Mouse (Mus musculus): ENCODE results near the gene Nup107. TPM values are rescaled to one million over a fixed set of nuclear protein-coding genes. Genes with fewer than 3 reads are reported as not detected.

The Nup107 gene
- polyA plus RNA-seq, 1 experiment from 2014 or later, result 77.5 TPM

- Histone ChIP-seq H3K4me3 (ENCODE audit: low read length) (no peak overlapping the region), H3K27ac (ENCODE audit: low read depth, low read length) (no peak overlapping the region), H3K4me2 (replicated peaks; ENCODE audit: low read depth, low read length) (no peak overlapping the region), H3K4me1 (ENCODE audit: control insufficient read depth, insufficient read depth, low read length) (no peaks in the 10 kb centered on the region), H3K36me3 (ENCODE audit: control insufficient read depth, insufficient read depth, low read length) (peaks cover 80% of the 10 kb centered on the region), H3K9me3 (ENCODE audit: control insufficient read depth, low read length) (no peaks in the 10 kb centered on the region), H3K27me3 (ENCODE audit: control insufficient read depth, insufficient read depth, low read length) (no peaks in the 10 kb centered on the region), H3K9ac (ENCODE audit: low read depth, low read length) (no peak overlapping the region)
- no peak for ATAC-seq (ENCODE audit: low FRiP score, low TSS enrichment)
- WGBS, result 87% methylated on average over 18 of the region's 18 CpGs
Measured at GRCm38 (mm10) chr10:117770286-117771130, 22.0 kb downstream of the Nup107 start.

DNA sequence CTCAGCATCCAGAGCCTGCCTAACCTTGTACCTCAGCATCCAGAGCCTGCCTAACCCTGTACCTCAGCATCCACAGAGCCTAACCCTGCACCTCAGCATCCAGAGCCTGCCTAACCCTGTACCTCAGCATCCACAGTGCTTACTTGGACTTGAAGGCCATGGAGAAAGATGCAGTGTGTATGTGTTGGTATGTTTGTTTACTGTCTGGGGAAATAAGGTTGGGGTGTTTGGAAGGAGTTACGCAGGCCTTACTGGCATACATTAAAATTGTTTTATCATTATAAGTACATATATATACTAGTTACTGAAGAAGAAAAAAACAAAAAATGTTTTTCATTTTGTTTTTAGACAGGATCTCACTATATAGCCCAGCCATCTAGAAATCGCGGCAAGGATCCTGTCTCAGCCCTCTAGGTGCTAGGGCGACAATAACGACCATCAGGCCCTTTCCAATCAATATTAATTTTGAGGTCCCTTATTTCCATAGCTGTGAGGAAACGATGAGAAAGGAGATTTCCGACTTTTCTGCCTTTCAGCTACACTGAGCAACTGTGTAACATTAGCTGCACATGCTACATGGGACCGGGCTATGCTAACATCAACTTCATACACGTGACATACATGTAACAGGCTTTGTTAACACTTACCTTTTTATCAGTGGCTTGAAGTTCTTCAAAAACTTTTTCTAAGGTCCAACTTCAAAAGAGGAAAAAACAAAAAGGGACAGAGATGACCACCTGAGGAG lies 22.8 kb downstream of the Nup107 start:
- WGBS, result 94% methylated on average over 9 of the region's 9 CpGs
- H3K4me3 ChIP-seq (ENCODE audit: low read length), result no peak overlapping the region
- no peaks in the 10 kb centered on the region for H3K27me3 ChIP-seq (ENCODE audit: control insufficient read depth, insufficient read depth, low read length)
- H3K27ac ChIP-seq (ENCODE audit: low read depth, low read length), result no peak overlapping the region
- H3K36me3 ChIP-seq (ENCODE audit: control insufficient read depth, insufficient read depth, low read length), result peaks cover 80% of the 10 kb centered on the region
- no peak overlapping the region for H3K9ac ChIP-seq (ENCODE audit: low read depth, low read length)
- no peaks in the 10 kb centered on the region for H3K4me1 ChIP-seq (ENCODE audit: control insufficient read depth, insufficient read depth, low read length)
- no peaks in the 10 kb centered on the region for H3K9me3 ChIP-seq (ENCODE audit: control insufficient read depth, low read length)
- ATAC-seq (ENCODE audit: low FRiP score, low TSS enrichment), result no peak
- H3K4me2 ChIP-seq (replicated peaks; ENCODE audit: low read depth, low read length), result no peak overlapping the region

DNA sequence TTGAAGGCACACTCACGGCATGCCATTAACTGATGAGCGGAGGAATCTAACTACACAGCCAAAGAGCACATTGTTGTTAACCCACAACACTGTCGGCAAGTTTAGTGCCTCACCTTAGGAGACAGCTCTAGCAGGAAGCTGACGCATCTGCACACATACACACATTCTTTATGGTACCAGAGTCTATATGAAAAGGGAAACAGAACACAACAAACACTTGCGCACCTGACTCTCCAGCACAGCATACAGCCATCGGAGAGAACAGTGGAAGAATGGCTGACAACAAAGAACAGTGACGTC lies 24.4 kb downstream of the Nup107 start:
- Histone ChIP-seq H3K27ac (ENCODE audit: low read depth, low read length) (no peak overlapping the region), H3K4me3 (ENCODE audit: low read length) (no peak overlapping the region), H3K36me3 (ENCODE audit: control insufficient read depth, insufficient read depth, low read length) (peaks cover 80% of the 10 kb centered on the region), H3K4me2 (replicated peaks; ENCODE audit: low read depth, low read length) (no peak overlapping the region), H3K4me1 (ENCODE audit: control insufficient read depth, insufficient read depth, low read length) (no peaks in the 10 kb centered on the region), H3K27me3 (ENCODE audit: control insufficient read depth, insufficient read depth, low read length) (no peaks in the 10 kb centered on the region), H3K9me3 (ENCODE audit: control insufficient read depth, low read length) (no peaks in the 10 kb centered on the region), H3K9ac (ENCODE audit: low read depth, low read length) (no peak overlapping the region)
- ATAC-seq (ENCODE audit: low FRiP score, low TSS enrichment), result no peak
- WGBS, result 92% methylated on average over 7 of the region's 7 CpGs

- Histone ChIP-seq H3K9ac (ENCODE audit: low read depth, low read length) (no peak overlapping the region), H3K36me3 (ENCODE audit: control insufficient read depth, insufficient read depth, low read length) (peaks cover 80% of the 10 kb centered on the region), H3K9me3 (ENCODE audit: control insufficient read depth, low read length) (no peaks in the 10 kb centered on the region), H3K4me1 (ENCODE audit: control insufficient read depth, insufficient read depth, low read length) (no peaks in the 10 kb centered on the region), H3K4me3 (ENCODE audit: low read length) (no peak overlapping the region), H3K27ac (ENCODE audit: low read depth, low read length) (no peak overlapping the region), H3K27me3 (ENCODE audit: control insufficient read depth, insufficient read depth, low read length) (no peaks in the 10 kb centered on the region), H3K4me2 (replicated peaks; ENCODE audit: low read depth, low read length) (no peak overlapping the region)
- ATAC-seq (ENCODE audit: low FRiP score, low TSS enrichment), result no peak
- WGBS, result 86% methylated on average over 10 of the region's 10 CpGs
Measured at GRCm38 (mm10) chr10:117767286-117768140, 25.0 kb downstream of the Nup107 start.

GRCm38 (mm10) chr10:117766896-117767160 lies 25.7 kb downstream of the Nup107 start:
- no peak for ATAC-seq (ENCODE audit: low FRiP score, low TSS enrichment)
- Histone ChIP-seq H3K9ac (ENCODE audit: low read depth, low read length) (no peak overlapping the region), H3K27ac (ENCODE audit: low read depth, low read length) (no peak overlapping the region), H3K4me2 (replicated peaks; ENCODE audit: low read depth, low read length) (no peak overlapping the region), H3K36me3 (ENCODE audit: control insufficient read depth, insufficient read depth, low read length) (peaks cover 83% of the 10 kb centered on the region), H3K4me3 (ENCODE audit: low read length) (no peak overlapping the region), H3K9me3 (ENCODE audit: control insufficient read depth, low read length) (no peaks in the 10 kb centered on the region), H3K4me1 (ENCODE audit: control insufficient read depth, insufficient read depth, low read length) (no peaks in the 10 kb centered on the region), H3K27me3 (ENCODE audit: control insufficient read depth, insufficient read depth, low read length) (no peaks in the 10 kb centered on the region)
- 91% methylated on average over 5 of the region's 5 CpGs for WGBS

- H3K4me1 ChIP-seq (ENCODE audit: control insufficient read depth, insufficient read depth, low read length), result no peaks in the 10 kb centered on the region
- no peak overlapping the region for H3K9ac ChIP-seq (ENCODE audit: low read depth, low read length)
- H3K36me3 ChIP-seq (ENCODE audit: control insufficient read depth, insufficient read depth, low read length), result peaks cover 83% of the 10 kb centered on the region
- H3K9me3 ChIP-seq (ENCODE audit: control insufficient read depth, low read length), result no peaks in the 10 kb centered on the region
- no peak for ATAC-seq (ENCODE audit: low FRiP score, low TSS enrichment)
- no peak overlapping the region for H3K27ac ChIP-seq (ENCODE audit: low read depth, low read length)
- 89% methylated on average over 16 of the region's 16 CpGs for WGBS
- no peaks in the 10 kb centered on the region for H3K27me3 ChIP-seq (ENCODE audit: control insufficient read depth, insufficient read depth, low read length)
- H3K4me2 ChIP-seq (replicated peaks; ENCODE audit: low read depth, low read length), result no peak overlapping the region
- no peak overlapping the region for H3K4me3 ChIP-seq (ENCODE audit: low read length)
Measured at GRCm38 (mm10) chr10:117766111-117766895, 26.2 kb downstream of the Nup107 start.

GRCm38 (mm10) chr10:117765116-117765894 lies 27.2 kb downstream of the Nup107 start:
- WGBS, result 90% methylated on average over 11 of the region's 11 CpGs
- Histone ChIP-seq H3K4me3 (ENCODE audit: low read length) (no peak overlapping the region), H3K9ac (ENCODE audit: low read depth, low read length) (no peak overlapping the region), H3K27ac (ENCODE audit: low read depth, low read length) (no peak overlapping the region), H3K27me3 (ENCODE audit: control insufficient read depth, insufficient read depth, low read length) (no peaks in the 10 kb centered on the region), H3K4me1 (ENCODE audit: control insufficient read depth, insufficient read depth, low read length) (no peaks in the 10 kb centered on the region), H3K9me3 (ENCODE audit: control insufficient read depth, low read length) (no peaks in the 10 kb centered on the region), H3K36me3 (ENCODE audit: control insufficient read depth, insufficient read depth, low read length) (peaks cover 83% of the 10 kb centered on the region), H3K4me2 (replicated peaks; ENCODE audit: low read depth, low read length) (no peak overlapping the region)
- no peak for ATAC-seq (ENCODE audit: low FRiP score, low TSS enrichment)

- no peak overlapping the region for H3K27ac ChIP-seq (ENCODE audit: low read depth, low read length)
- no peak overlapping the region for H3K4me3 ChIP-seq (ENCODE audit: low read length)
- 93% methylated on average over 6 of the region's 6 CpGs for WGBS
Measured at GRCm38 (mm10) chr10:117764598-117764997, 27.9 kb downstream of the Nup107 start.

More at GRCm38 (mm10) chr10:117764598-117764997, 27.9 kb downstream of the Nup107 start:
- no peaks in the 10 kb centered on the region for H3K9me3 ChIP-seq (ENCODE audit: control insufficient read depth, low read length)
- no peak overlapping the region for H3K4me2 ChIP-seq (replicated peaks; ENCODE audit: low read depth, low read length)
- ATAC-seq (ENCODE audit: low FRiP score, low TSS enrichment), result no peak
- peaks cover 83% of the 10 kb centered on the region for H3K36me3 ChIP-seq (ENCODE audit: control insufficient read depth, insufficient read depth, low read length)
- H3K9ac ChIP-seq (ENCODE audit: low read depth, low read length), result no peak overlapping the region
- H3K27me3 ChIP-seq (ENCODE audit: control insufficient read depth, insufficient read depth, low read length), result no peaks in the 10 kb centered on the region
- no peaks in the 10 kb centered on the region for H3K4me1 ChIP-seq (ENCODE audit: control insufficient read depth, insufficient read depth, low read length)
